Mouse (Mus musculus) hindbrain, embryonic 16.5 days (tissue): ENCODE results near the gene Sdhaf3. TPM values are rescaled to one million over a fixed set of nuclear protein-coding genes. Genes with fewer than 3 reads are reported as not detected.
"Not testable (repeated sequence)": the region's sequence is repeated elsewhere in the genome, so short reads cannot be mapped to it uniquely, and the experiment has no call there.

ENCODE experiments used
- ATAC-seq: fragments of 200-750 bp; cut with Nextera tagmentation; 2 replicates; pipeline ENCODE4 v1.8.0; 2017; ENCODE audit warnings: moderate TSS enrichment, moderate library complexity
- H3K27ac ChIP-seq: fragments of 300-500 bp; sonication (generic); 2 replicates; pipeline ENCODE4 v1.5.1; 2014; ENCODE audit warnings: low read depth, mild to moderate bottlenecking, control low read depth, low read length, moderate library complexity
- H3K27me3 ChIP-seq: fragments of 300-500 bp; sonication (generic); replicated peaks from 2 replicates; pipeline ENCODE4 v1.6.1; 2014; ENCODE audit warnings: low read length; ENCODE audit not compliant: control insufficient read depth, insufficient read depth
- H3K36me3 ChIP-seq: fragments of 300-500 bp; sonication (generic); 2 replicates; pipeline ENCODE4 v1.6.1; 2014; ENCODE audit warnings: mild to moderate bottlenecking, low read length, moderate library complexity, mixed read lengths; ENCODE audit not compliant: control insufficient read depth, insufficient read depth
- H3K4me1 ChIP-seq: fragments of 300-500 bp; sonication (generic); 2 replicates; pipeline ENCODE4 v1.6.1; 2014; ENCODE audit warnings: low read depth, low read length; ENCODE audit not compliant: control insufficient read depth, insufficient read depth
- H3K4me2 ChIP-seq: fragments of 300-500 bp; sonication (generic); 2 replicates; pipeline ENCODE4 v1.6.1; 2014; ENCODE audit warnings: mild to moderate bottlenecking, low read length, control low read depth, moderate library complexity
- H3K4me3 ChIP-seq: fragments of 300-500 bp; sonication (generic); 2 replicates; pipeline ENCODE4 v1.5.1; 2014; ENCODE audit warnings: mild to moderate bottlenecking, low read length, control low read depth, moderate library complexity
- H3K9ac ChIP-seq: fragments of 300-500 bp; sonication (generic); 2 replicates; pipeline ENCODE4 v1.6.1; 2014; ENCODE audit warnings: low read depth, mild to moderate bottlenecking, control low read depth, low read length, moderate library complexity
- H3K9me3 ChIP-seq: fragments of 300-500 bp; sonication (generic); 2 replicates; pipeline ENCODE4 v1.6.1; 2014; ENCODE audit warnings: mild to moderate bottlenecking, low read length, moderate library complexity; ENCODE audit not compliant: control insufficient read depth
- WGBS: fragments of 180-500 bp; shearing (Covaris S2); extraction: QIAGEN DNeasy Blood & Tissue Kit; methylation state at CpG from one replicate; pipeline ENCODE4 v1.1.7; 2014; 5-methylcytosine and 5-hydroxymethylcytosine counted together
- polyA plus RNA-seq: library from polyadenylated mRNA; unstranded; fragments of >200 nt; fragmentation: Nextera tagmentation; extraction: Ambion mirVana; gene quantifications from 2 replicates; pipeline ENCODE4 v1.2.1, GENCODE M21; 2015

Gene Sdhaf3
- polyA plus RNA-seq, 1 experiment from 2014 or later = 6.3 TPM

GRCm38 (mm10) chr6:6940845-6941244 is 15.0 kb upstream of the Sdhaf3 start:
- H3K27me3 ChIP-seq = no peaks in the 10 kb centered on the region
- WGBS = 65% methylated on average over 2 of the region's 2 CpGs
- ATAC-seq = no peak
- no peak overlapping the region for H3K4me2 ChIP-seq
- H3K27ac ChIP-seq = no peak overlapping the region
- H3K4me1 ChIP-seq = no peaks in the 10 kb centered on the region
- no peaks in the 10 kb centered on the region for H3K36me3 ChIP-seq
- H3K9me3 ChIP-seq = no peaks in the 10 kb centered on the region
- no peak overlapping the region for H3K4me3 ChIP-seq
- no peak overlapping the region for H3K9ac ChIP-seq

- WGBS = 54% methylated on average over 6 of the region's 6 CpGs
- no peak for ATAC-seq
- no peaks in the 10 kb centered on the region for H3K9me3 ChIP-seq
- no peaks in the 10 kb centered on the region for H3K27me3 ChIP-seq
- no peak overlapping the region for H3K4me3 ChIP-seq
- no peak overlapping the region for H3K4me2 ChIP-seq
- no peak overlapping the region for H3K27ac ChIP-seq
- H3K4me1 ChIP-seq = no peaks in the 10 kb centered on the region
- no peak overlapping the region for H3K9ac ChIP-seq
- no peaks in the 10 kb centered on the region for H3K36me3 ChIP-seq
Observed at GRCm38 (mm10) chr6:6942813-6943212, 13.0 kb upstream of the Sdhaf3 start.

GRCm38 (mm10) chr6:6947650-6948049 is 8.2 kb upstream of the Sdhaf3 start:
- Histone ChIP-seq H3K4me2 (no peak overlapping the region), H3K36me3 (no peaks in the 10 kb centered on the region), H3K9me3 (no peaks in the 10 kb centered on the region), H3K27me3 (peaks cover 3% of the 10 kb centered on the region; the same call in 1 of the 2 replicates), H3K4me3 (no peak overlapping the region), H3K27ac (no peak overlapping the region), H3K4me1 (no peaks in the 10 kb centered on the region), H3K9ac (no peak overlapping the region)
- WGBS = 27% methylated on average over 1 of the region's 1 CpGs
- no peak for ATAC-seq

- H3K4me1 ChIP-seq = peaks cover 3% of the 10 kb centered on the region
- H3K4me3 ChIP-seq = peak overlapping the region; percentile 63
- H3K9ac ChIP-seq = peak overlapping the region; percentile 54; the same call in 1 of the 2 replicates
Observed at GRCm38 (mm10) chr6:6955395-6955763, 425 bp upstream of the Sdhaf3 start.

GRCm38 (mm10) chr6:6959234-6959633 is 3.4 kb downstream of the Sdhaf3 start:
- not testable (repeated sequence) for H3K4me2 ChIP-seq, H3K9me3 ChIP-seq, H3K9ac ChIP-seq, H3K27me3 ChIP-seq, H3K4me1 ChIP-seq, H3K27ac ChIP-seq, H3K36me3 ChIP-seq, H3K4me3 ChIP-seq, ATAC-seq
- 89% methylated on average over 2 of the region's 4 CpGs for WGBS

More at GRCm38 (mm10) chr6:6955395-6955763, 425 bp upstream of the Sdhaf3 start:
- peak overlapping the region; percentile 29; the same call in 1 of the 2 replicates for H3K27ac ChIP-seq
- H3K36me3 ChIP-seq = no peaks in the 10 kb centered on the region
- no peaks in the 10 kb centered on the region for H3K9me3 ChIP-seq
- peak overlapping the region; percentile 79 for H3K4me2 ChIP-seq
- peak; percentile 51 for ATAC-seq
- H3K27me3 ChIP-seq = peaks cover 3% of the 10 kb centered on the region; the same call in 1 of the 2 replicates
- WGBS = 52% methylated on average over 6 of the region's 6 CpGs

- Histone ChIP-seq H3K4me3 (no peak overlapping the region), H3K9ac (no peak overlapping the region), H3K36me3 (no peaks in the 10 kb centered on the region), H3K9me3 (no peaks in the 10 kb centered on the region), H3K27ac (no peak overlapping the region), H3K4me2 (no peak overlapping the region), H3K27me3 (no peaks in the 10 kb centered on the region), H3K4me1 (no peaks in the 10 kb centered on the region)
- 83% methylated on average over 4 of the region's 4 CpGs for WGBS
- ATAC-seq = no peak
Observed at GRCm38 (mm10) chr6:6997226-6997946, 41.6 kb downstream of the Sdhaf3 start.

- Histone ChIP-seq H3K4me2 (no peak overlapping the region), H3K9ac (no peak overlapping the region), H3K4me1 (no peaks in the 10 kb centered on the region), H3K9me3 (no peaks in the 10 kb centered on the region), H3K27me3 (no peaks in the 10 kb centered on the region), H3K4me3 (no peak overlapping the region), H3K27ac (no peak overlapping the region), H3K36me3 (no peaks in the 10 kb centered on the region)
- ATAC-seq = no peak
- 83% methylated on average over 1 of the region's 1 CpGs for WGBS
Observed at GRCm38 (mm10) chr6:6997956-6998355, 42.2 kb downstream of the Sdhaf3 start.

- H3K4me2 ChIP-seq = no peak overlapping the region
- H3K9ac ChIP-seq = no peak overlapping the region
- H3K4me1 ChIP-seq = no peaks in the 10 kb centered on the region
- no peak overlapping the region for H3K4me3 ChIP-seq
- WGBS = 87% methylated on average over 3 of the region's 3 CpGs
- H3K27me3 ChIP-seq = no peaks in the 10 kb centered on the region
- no peak for ATAC-seq
- H3K36me3 ChIP-seq = no peaks in the 10 kb centered on the region
- H3K9me3 ChIP-seq = no peaks in the 10 kb centered on the region
- no peak overlapping the region for H3K27ac ChIP-seq
Observed at GRCm38 (mm10) chr6:6999015-6999414, 43.2 kb downstream of the Sdhaf3 start.

GRCm38 (mm10) chr6:7003085-7003484 is 47.3 kb downstream of the Sdhaf3 start:
- Histone ChIP-seq H3K4me3 (no peak overlapping the region), H3K9me3 (no peaks in the 10 kb centered on the region), H3K9ac (no peak overlapping the region), H3K4me2 (no peak overlapping the region), H3K36me3 (no peaks in the 10 kb centered on the region), H3K4me1 (no peaks in the 10 kb centered on the region), H3K27ac (no peak overlapping the region), H3K27me3 (no peaks in the 10 kb centered on the region)
- WGBS = 66% methylated on average over 4 of the region's 4 CpGs
- ATAC-seq = no peak
